Mouse (Mus musculus): Measurements from ENCODE around the gene C1qa. TPM values are rescaled to one million over a fixed set of nuclear protein-coding genes. Genes with fewer than 3 reads are reported as not detected.

Gene C1qa
- polyA plus RNA-seq, 1 experiment, result not detected

GRCm38 (mm10) chr4:136895861-136896260, 2.7 kb downstream of the C1qa start:
- H3K4me3 ChIP-seq, result no peak overlapping the region

GRCm38 (mm10) chr4:136894821-136895220, 3.8 kb downstream of the C1qa start:
- no peaks in the 10 kb centered on the region for H3K79me2 ChIP-seq (ENCODE audit: control insufficient read depth, insufficient read depth)
- H3K27me3 ChIP-seq (ENCODE audit: control insufficient read depth, insufficient read depth, insufficient read length), result peaks cover 67% of the 10 kb centered on the region
- no peak overlapping the region for H3K4me3 ChIP-seq
- TF ChIP-seq TCF3 (IDR thresholded peaks at IDR 0.05; ENCODE audit: insufficient read length, low read depth) (no peak), E2F4 (IDR thresholded peaks at IDR 0.05; ENCODE audit: insufficient read depth) (no peak), MAX (IDR thresholded peaks at IDR 0.05; ENCODE audit: low read depth) (no peak), TCF12 (IDR thresholded peaks at IDR 0.05; ENCODE audit: insufficient read depth, poor library complexity, severe bottlenecking) (no peak), POLR2AphosphoS2 (IDR thresholded peaks at IDR 0.05; ENCODE audit: insufficient read length, low read depth) (no peak), USF1 (IDR thresholded peaks at IDR 0.05; ENCODE audit: low read depth) (no peak)
- H3K36me3 ChIP-seq (ENCODE audit: control insufficient read depth, insufficient read depth), result no peaks in the 10 kb centered on the region
- no peak overlapping the region for H3K4me2 ChIP-seq (ENCODE audit: low read depth)
- H3ac ChIP-seq (ENCODE audit: control insufficient read depth, insufficient read length), result no peak overlapping the region

More at GRCm38 (mm10) chr4:136895861-136896260, 2.7 kb downstream of the C1qa start:
- Histone ChIP-seq H3ac (ENCODE audit: control insufficient read depth, insufficient read length) (no peak overlapping the region), H3K79me2 (ENCODE audit: control insufficient read depth, insufficient read depth) (no peaks in the 10 kb centered on the region), H3K4me2 (ENCODE audit: low read depth) (no peak overlapping the region), H3K27me3 (ENCODE audit: control insufficient read depth, insufficient read depth, insufficient read length) (peaks cover 61% of the 10 kb centered on the region), H3K36me3 (ENCODE audit: control insufficient read depth, insufficient read depth) (no peaks in the 10 kb centered on the region)
- no peak for TF ChIP-seq SRF (IDR thresholded peaks at IDR 0.05; ENCODE audit: control insufficient read depth, insufficient read length, low read depth)
- TF ChIP-seq E2F4 (IDR thresholded peaks at IDR 0.05; ENCODE audit: insufficient read depth), result no peak
- no peak for TF ChIP-seq MYOD1 (IDR thresholded peaks at IDR 0.05; ENCODE audit: control insufficient read depth in 1 of 3, insufficient read length in 2 of 3, low read depth in 2 of 3)
- no peak for TF ChIP-seq REST (IDR thresholded peaks at IDR 0.05; ENCODE audit: insufficient read depth, insufficient read length)
- no peak for TF ChIP-seq TCF3 (IDR thresholded peaks at IDR 0.05; ENCODE audit: insufficient read length, low read depth)
- no peak for TF ChIP-seq POLR2AphosphoS2 (IDR thresholded peaks at IDR 0.05; ENCODE audit: insufficient read length, low read depth)
- no peak for TF ChIP-seq MAX (IDR thresholded peaks at IDR 0.05; ENCODE audit: low read depth)
- no peak for TF ChIP-seq MYOG (IDR thresholded peaks at IDR 0.05; ENCODE audit: control insufficient read depth in 1 of 3, insufficient read depth in 1 of 3, insufficient read length in 2 of 3, low read depth in 2 of 3)
- no peak for TF ChIP-seq TCF12 (IDR thresholded peaks at IDR 0.05; ENCODE audit: insufficient read depth, poor library complexity, severe bottlenecking)

- H3K4me3 ChIP-seq, result no peak overlapping the region
- H3K36me3 ChIP-seq (ENCODE audit: control insufficient read depth, insufficient read depth), result no peaks in the 10 kb centered on the region
- no peak overlapping the region for H3K4me2 ChIP-seq (ENCODE audit: low read depth)
- no peaks in the 10 kb centered on the region for H3K79me2 ChIP-seq (ENCODE audit: control insufficient read depth, insufficient read depth)
- H3K27me3 ChIP-seq (ENCODE audit: control insufficient read depth, insufficient read depth, insufficient read length), result peaks cover 76% of the 10 kb centered on the region
- TF ChIP-seq E2F4 (IDR thresholded peaks at IDR 0.05; ENCODE audit: insufficient read depth) (no peak), TCF12 (IDR thresholded peaks at IDR 0.05; ENCODE audit: insufficient read depth, poor library complexity, severe bottlenecking) (no peak), MYOG (IDR thresholded peaks at IDR 0.05; ENCODE audit: control insufficient read depth in 1 of 3, insufficient read depth in 1 of 3, insufficient read length in 2 of 3, low read depth in 2 of 3) (no peak), MAX (IDR thresholded peaks at IDR 0.05; ENCODE audit: low read depth) (no peak), MYOD1 (IDR thresholded peaks at IDR 0.05; ENCODE audit: control insufficient read depth in 1 of 3, insufficient read length in 2 of 3, low read depth in 2 of 3) (no peak), POLR2A (IDR thresholded peaks at IDR 0.05; ENCODE audit: insufficient read length, low read depth) (no peak), TCF3 (IDR thresholded peaks at IDR 0.05; ENCODE audit: insufficient read length, low read depth) (no peak), POLR2AphosphoS2 (IDR thresholded peaks at IDR 0.05; ENCODE audit: insufficient read length, low read depth) (no peak), REST (IDR thresholded peaks at IDR 0.05; ENCODE audit: insufficient read depth, insufficient read length) (no peak), USF1 (IDR thresholded peaks at IDR 0.05; ENCODE audit: low read depth) (no peak), CEBPB (IDR thresholded peaks at IDR 0.05; ENCODE audit: insufficient read depth, poor library complexity, severe bottlenecking) (no peak)
- H3ac ChIP-seq (ENCODE audit: control insufficient read depth, insufficient read length), result no peak overlapping the region
These were observed 4.7 kb downstream of the C1qa start for GRCm38 (mm10) chr4:136893691-136894543.

- Histone ChIP-seq H3ac (ENCODE audit: control insufficient read depth, insufficient read length) (no peak within 1 kb of the TSS), H3K79me2 (ENCODE audit: control insufficient read depth, insufficient read depth) (no peaks in the 10 kb centered on the region), H3K27me3 (ENCODE audit: control insufficient read depth, insufficient read depth, insufficient read length) (peaks cover 76% of the 10 kb centered on the region), H3K36me3 (ENCODE audit: control insufficient read depth, insufficient read depth) (no peaks in the 10 kb centered on the region), H3K4me3 (no peak within 1 kb of the TSS), H3K4me2 (ENCODE audit: low read depth) (no peak within 1 kb of the TSS)
- TF ChIP-seq SRF (IDR thresholded peaks at IDR 0.05; ENCODE audit: control insufficient read depth, insufficient read length, low read depth) (no peak), MAX (IDR thresholded peaks at IDR 0.05; ENCODE audit: low read depth) (no peak), TCF3 (IDR thresholded peaks at IDR 0.05; ENCODE audit: insufficient read length, low read depth) (no peak), POLR2AphosphoS2 (IDR thresholded peaks at IDR 0.05; ENCODE audit: insufficient read length, low read depth) (no peak), CEBPB (IDR thresholded peaks at IDR 0.05; ENCODE audit: insufficient read depth, poor library complexity, severe bottlenecking) (no peak), MYOD1 (IDR thresholded peaks at IDR 0.05; ENCODE audit: control insufficient read depth in 1 of 3, insufficient read length in 2 of 3, low read depth in 2 of 3) (no peak), MYOG (IDR thresholded peaks at IDR 0.05; ENCODE audit: control insufficient read depth in 1 of 3, insufficient read depth in 1 of 3, insufficient read length in 2 of 3, low read depth in 2 of 3) (no peak), USF1 (IDR thresholded peaks at IDR 0.05; ENCODE audit: low read depth) (no peak), REST (IDR thresholded peaks at IDR 0.05; ENCODE audit: insufficient read depth, insufficient read length) (no peak), TCF12 (IDR thresholded peaks at IDR 0.05; ENCODE audit: insufficient read depth, poor library complexity, severe bottlenecking) (no peak), E2F4 (IDR thresholded peaks at IDR 0.05; ENCODE audit: insufficient read depth) (no peak), POLR2A (IDR thresholded peaks at IDR 0.05; ENCODE audit: insufficient read length, low read depth) (no peak)
These were observed 5.8 kb downstream of the C1qa start, which contains the start of gene C1qc for GRCm38 (mm10) chr4:136892811-136893210. Gene C1qc, minus strand, starts transcription at chr4:136893065.

All from myocyte (in vitro differentiated cells).